Mouse (Mus musculus): ENCODE data around the gene Rab11fip3. TPM values are rescaled to one million over a fixed set of nuclear protein-coding genes. Genes with fewer than 3 reads are reported as not detected.
"Not testable (repeated sequence)": the region's sequence is repeated elsewhere in the genome, so short reads cannot be mapped to it uniquely, and the experiment has no call there.

Gene Rab11fip3
- 4.5 and 5.1 TPM in 2 replicates for polyA plus RNA-seq (2015; fragmentation: Nextera tagmentation; extraction: Ambion mirVana)

DNA sequence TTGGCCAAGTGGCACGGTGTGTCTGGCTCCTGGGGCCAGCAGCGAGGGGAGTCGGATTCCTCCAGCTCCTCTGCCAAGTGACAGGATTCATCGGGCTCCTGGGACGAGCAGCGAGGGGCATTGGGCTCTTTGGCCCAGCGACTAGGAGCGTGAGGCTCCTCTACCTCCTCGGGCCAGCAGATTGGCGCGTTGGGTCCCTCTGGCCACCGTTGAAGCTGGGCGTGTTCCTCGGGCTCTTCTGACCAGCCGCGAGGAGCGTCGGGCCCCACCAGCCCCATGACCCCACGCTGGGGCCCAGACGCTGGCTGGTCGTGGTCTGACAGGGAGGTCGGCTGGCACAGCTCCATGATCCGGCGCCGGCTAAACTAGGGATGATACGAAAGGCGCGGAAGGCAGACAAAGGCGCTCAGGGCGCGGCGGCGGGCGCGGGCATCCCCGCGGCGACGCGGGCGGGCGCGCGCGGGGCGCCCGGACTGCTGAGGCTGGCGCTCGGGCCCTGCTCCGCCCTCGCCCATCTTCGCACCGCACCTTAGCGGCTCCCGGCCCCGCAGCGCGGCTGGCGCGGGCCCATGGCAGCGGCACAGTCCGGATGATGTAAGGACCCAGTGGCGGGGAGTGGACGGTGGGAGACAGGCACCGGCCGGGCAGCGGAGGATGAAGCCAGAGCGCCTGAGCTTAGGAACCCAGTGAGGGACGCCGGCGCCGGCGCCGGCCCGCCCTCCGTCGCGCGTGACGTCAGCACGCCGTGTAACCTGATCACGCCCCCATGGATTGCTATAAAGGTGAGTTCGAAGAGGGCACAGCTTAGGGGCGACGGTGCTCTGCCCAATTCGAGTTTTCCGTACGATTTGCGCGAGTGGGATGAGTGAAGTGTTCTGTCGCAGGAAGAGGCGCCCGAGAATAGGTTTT lies at the start of gene Rab11fip3:
Gene Rab11fip3 (minus strand): TSS at position 725 of the 909 bp plus-strand sequence.
- whole genome bisulfite sequencing, result under 1% methylated on average over 71 of the region's 94 CpGs

DNA sequence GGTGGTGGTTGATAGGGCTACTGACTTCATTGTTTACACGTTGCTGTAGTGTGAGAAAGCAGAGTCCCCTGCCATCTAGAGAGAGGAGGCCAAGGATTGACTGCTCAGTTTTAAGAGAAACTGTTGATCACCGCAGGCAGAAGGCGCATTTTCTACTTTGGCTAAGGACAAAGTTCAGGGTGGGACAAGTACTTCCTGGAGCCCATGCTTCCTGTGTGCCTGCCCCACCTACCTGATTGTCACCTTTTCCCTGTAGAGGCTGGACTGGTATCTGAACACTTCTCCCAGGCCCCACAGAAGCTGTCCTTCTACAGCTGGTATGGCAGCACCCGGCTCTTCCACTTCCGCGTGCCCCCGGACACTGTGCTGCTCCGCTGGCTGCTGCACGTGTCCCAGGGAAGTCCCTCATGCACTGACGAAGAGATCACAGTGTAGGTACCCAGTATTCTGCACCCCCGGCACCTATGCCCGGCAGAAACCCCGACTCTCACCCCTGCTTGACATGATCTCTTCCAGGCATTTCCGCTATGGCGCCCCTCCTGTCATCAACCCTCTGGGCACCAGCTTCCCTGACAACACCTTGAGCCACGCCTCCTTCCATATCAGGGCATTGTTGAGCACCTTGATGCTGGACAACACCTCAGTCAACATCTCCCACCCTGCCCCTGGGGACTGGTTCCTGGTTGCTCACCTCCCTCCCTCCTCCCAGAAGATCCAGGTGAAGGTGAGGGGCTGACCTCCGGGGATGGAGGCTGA lies 47.3 kb upstream of the Rab11fip3 start:
- H3K27ac ChIP-seq (replicated peaks), result peak overlapping the region; percentile 84
- no peak for TF ChIP-seq EP300 (optimal IDR thresholded peaks at IDR 0.05)
- TF ChIP-seq CTCF (IDR thresholded peaks at IDR 0.05; ENCODE audit: low read depth), result no peak
- peak; percentile 68 for DNase-seq (ENCODE audit: low spot score)
- no peaks in the 10 kb centered on the region for H3K9me3 ChIP-seq (ENCODE audit: control insufficient read depth, low read length)
- no peaks in the 10 kb centered on the region for H3K4me1 ChIP-seq (replicated peaks; ENCODE audit: control insufficient read depth, insufficient read depth)
- H3K36me3 ChIP-seq (ENCODE audit: control insufficient read depth, insufficient read depth, low read length), result no peaks in the 10 kb centered on the region
- H3K27me3 ChIP-seq (ENCODE audit: control insufficient read depth, insufficient read depth, low read length), result peaks cover 9% of the 10 kb centered on the region
- no peak overlapping the region for H3K9ac ChIP-seq (ENCODE audit: low read length)
- H3K4me2 ChIP-seq (replicated peaks; ENCODE audit: low read depth), result no peak overlapping the region
- no peak overlapping the region for H3K4me3 ChIP-seq (ENCODE audit: low read depth, low read length)
- ATAC-seq (ENCODE audit: low FRiP score, low TSS enrichment), result peak; percentile 61
- WGBS, result 72% methylated on average over 17 of the region's 17 CpGs

More for the DNA sequence above, at the start of gene Rab11fip3:
- H3K4me3 ChIP-seq (ENCODE audit: low read depth, low read length), result peak within 1 kb of the TSS; percentile 85
- H3K9me3 ChIP-seq (ENCODE audit: control insufficient read depth, low read length), result no peaks in the 10 kb centered on the region
- H3K4me1 ChIP-seq (replicated peaks; ENCODE audit: control insufficient read depth, insufficient read depth), result peaks cover 10% of the 10 kb centered on the region
- peaks cover 2% of the 10 kb centered on the region; the same call in 1 of the 2 replicates for H3K36me3 ChIP-seq (ENCODE audit: control insufficient read depth, insufficient read depth, low read length)
- no peaks in the 10 kb centered on the region for H3K27me3 ChIP-seq (ENCODE audit: control insufficient read depth, insufficient read depth, low read length)
- peak within 1 kb of the TSS; percentile 79 for H3K9ac ChIP-seq (ENCODE audit: low read length)
- ATAC-seq (ENCODE audit: low FRiP score, low TSS enrichment) (peak; percentile 90), DNase-seq (ENCODE audit: low spot score) (peak; percentile 90)
- TF ChIP-seq CTCF (IDR thresholded peaks at IDR 0.05; ENCODE audit: low read depth) (no peak), EP300 (optimal IDR thresholded peaks at IDR 0.05) (no peak)
- peak within 1 kb of the TSS; percentile 20; the same call in 1 of the 2 replicates for H3K27ac ChIP-seq (replicated peaks)
- peak within 1 kb of the TSS; percentile 98 for H3K4me2 ChIP-seq (replicated peaks; ENCODE audit: low read depth)

DNA sequence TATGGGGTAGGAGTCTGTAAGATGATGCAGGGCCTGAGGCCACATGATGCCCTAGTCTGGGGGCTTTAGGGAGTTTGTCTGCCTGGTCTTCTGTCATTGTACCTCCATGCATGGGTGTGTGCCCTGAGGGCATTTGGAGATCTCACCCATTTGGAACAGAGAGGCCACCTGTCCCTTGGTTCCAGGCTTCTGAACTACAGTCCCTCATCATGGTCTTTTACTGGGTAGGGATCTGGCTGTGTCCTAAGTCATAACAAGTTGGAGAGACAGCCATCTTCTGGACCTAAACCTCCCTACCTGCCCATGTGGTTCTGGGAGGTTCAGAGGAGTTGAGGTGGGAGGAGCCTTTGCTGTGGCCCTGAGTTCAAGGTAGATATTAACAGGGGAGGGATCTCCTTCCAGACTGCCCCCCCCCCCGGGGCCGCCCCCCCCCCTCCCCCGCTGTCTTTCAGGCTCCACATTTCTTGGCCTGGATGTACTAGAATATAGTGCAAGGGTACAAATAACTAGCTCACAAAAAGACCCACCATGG lies 46.7 kb upstream of the Rab11fip3 start:
- Histone ChIP-seq H3K4me2 (replicated peaks; ENCODE audit: low read depth) (no peak overlapping the region), H3K36me3 (ENCODE audit: control insufficient read depth, insufficient read depth, low read length) (no peaks in the 10 kb centered on the region), H3K27ac (replicated peaks) (peak overlapping the region; percentile 84), H3K9me3 (ENCODE audit: control insufficient read depth, low read length) (no peaks in the 10 kb centered on the region), H3K27me3 (ENCODE audit: control insufficient read depth, insufficient read depth, low read length) (peaks cover 9% of the 10 kb centered on the region), H3K9ac (ENCODE audit: low read length) (no peak overlapping the region), H3K4me1 (replicated peaks; ENCODE audit: control insufficient read depth, insufficient read depth) (no peaks in the 10 kb centered on the region), H3K4me3 (ENCODE audit: low read depth, low read length) (no peak overlapping the region)
- 50% methylated on average over 1 of the region's 3 CpGs for WGBS
- ATAC-seq (ENCODE audit: low FRiP score, low TSS enrichment) (peak; percentile 14; the same call in 1 of the 2 replicates), DNase-seq (ENCODE audit: low spot score) (peak; percentile 63)
- no peak for TF ChIP-seq CTCF (IDR thresholded peaks at IDR 0.05; ENCODE audit: low read depth)
- TF ChIP-seq EP300 (optimal IDR thresholded peaks at IDR 0.05), result no peak

DNA sequence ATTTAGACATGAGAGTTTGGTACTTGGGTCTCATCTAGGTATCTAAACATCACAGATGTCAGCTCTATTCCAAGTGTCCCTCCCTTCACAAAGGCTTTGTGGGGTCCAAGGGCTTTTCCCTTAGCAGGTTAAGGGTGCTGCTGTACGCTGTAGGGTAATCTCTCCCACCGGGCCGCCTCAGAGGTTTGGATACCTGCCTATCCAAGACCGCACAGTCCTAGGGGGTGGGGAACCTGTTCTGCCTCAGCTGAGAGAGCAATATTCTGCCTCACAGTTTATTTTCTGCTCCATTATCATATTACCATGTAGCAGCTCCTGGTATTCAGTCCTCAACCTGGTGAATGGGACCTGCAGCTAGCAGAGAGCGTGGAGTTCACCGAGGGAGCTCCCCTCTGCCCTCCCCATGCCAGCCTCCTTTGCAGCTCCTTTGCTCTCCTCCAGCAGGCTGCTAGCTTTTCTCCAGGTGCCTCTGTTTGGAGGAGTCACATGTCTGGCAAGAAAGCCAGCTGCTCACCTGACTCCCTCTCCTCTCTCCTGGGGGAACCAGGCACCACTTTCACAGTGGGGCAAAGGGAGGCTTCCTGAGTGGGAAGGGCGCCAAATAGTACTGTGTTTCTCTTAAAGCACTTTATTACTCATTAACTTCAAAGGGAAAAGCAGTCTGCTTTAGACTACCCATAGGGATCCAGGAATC lies 46.0 kb upstream of the Rab11fip3 start:
- no peak overlapping the region for H3K4me3 ChIP-seq (ENCODE audit: low read depth, low read length)
- 71% methylated on average over 7 of the region's 7 CpGs for WGBS
- no peaks in the 10 kb centered on the region for H3K36me3 ChIP-seq (ENCODE audit: control insufficient read depth, insufficient read depth, low read length)
- peak overlapping the region; percentile 84 for H3K27ac ChIP-seq (replicated peaks)
- H3K9me3 ChIP-seq (ENCODE audit: control insufficient read depth, low read length), result no peaks in the 10 kb centered on the region
- H3K27me3 ChIP-seq (ENCODE audit: control insufficient read depth, insufficient read depth, low read length), result peaks cover 9% of the 10 kb centered on the region
- peak overlapping the region; percentile 12; the same call in 1 of the 2 replicates for H3K4me2 ChIP-seq (replicated peaks; ENCODE audit: low read depth)
- TF ChIP-seq CTCF (IDR thresholded peaks at IDR 0.05; ENCODE audit: low read depth) (no peak), EP300 (optimal IDR thresholded peaks at IDR 0.05) (no peak)
- peak; percentile 82 for DNase-seq (ENCODE audit: low spot score)
- no peak overlapping the region for H3K9ac ChIP-seq (ENCODE audit: low read length)
- H3K4me1 ChIP-seq (replicated peaks; ENCODE audit: control insufficient read depth, insufficient read depth), result no peaks in the 10 kb centered on the region
- ATAC-seq (ENCODE audit: low FRiP score, low TSS enrichment), result peak; percentile 55

DNA sequence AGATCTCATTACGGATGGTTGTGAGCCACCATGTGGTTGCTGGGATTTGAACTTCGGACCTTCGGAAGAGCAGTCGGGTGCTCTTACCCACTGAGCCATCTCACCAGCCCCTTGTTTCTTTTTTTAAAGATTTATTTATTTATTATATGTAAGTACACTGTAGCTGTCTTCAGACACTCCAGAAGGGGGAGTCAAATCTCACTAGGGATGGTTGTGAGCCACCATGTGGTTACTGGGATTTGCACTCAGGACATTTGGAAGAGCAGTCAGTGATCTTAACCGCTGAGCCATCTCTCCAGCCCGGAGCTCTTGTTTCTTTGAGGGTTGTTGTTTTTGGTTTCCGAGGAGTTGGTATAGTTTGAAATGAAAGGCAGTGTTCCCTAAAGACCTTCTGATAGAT lies 45.1 kb upstream of the Rab11fip3 start:
- H3K27me3 ChIP-seq (ENCODE audit: control insufficient read depth, insufficient read depth, low read length); H3K9me3 ChIP-seq (ENCODE audit: control insufficient read depth, low read length); H3K4me1 ChIP-seq (replicated peaks; ENCODE audit: control insufficient read depth, insufficient read depth); H3K36me3 ChIP-seq (ENCODE audit: control insufficient read depth, insufficient read depth, low read length); H3K9ac ChIP-seq (ENCODE audit: low read length); H3K4me3 ChIP-seq (ENCODE audit: low read depth, low read length); DNase-seq (ENCODE audit: low spot score); ATAC-seq (ENCODE audit: low FRiP score, low TSS enrichment): not testable (repeated sequence)
- Histone ChIP-seq H3K4me2 (replicated peaks; ENCODE audit: low read depth) (peak overlapping the region; percentile 12; the same call in 1 of the 2 replicates), H3K27ac (replicated peaks) (peak overlapping the region; percentile 84)
- peak; percentile 13; the same call in 1 of the 2 replicates for TF ChIP-seq CTCF (IDR thresholded peaks at IDR 0.05; ENCODE audit: low read depth)
- 61% methylated on average over 7 of the region's 7 CpGs for WGBS
